Mouse (Mus musculus) CH12.LX (cell line): Measurements from ENCODE around the gene Fcgbp.

Source experiments
- CTCF ChIP-seq, 2 experiments: IDR thresholded peaks in 1 of 2; conservative IDR thresholded peaks in 1 of 2; 2 replicates each; pipeline ENCODE4 v1.5.1; 2011 to 2012; ENCODE audit warnings: low read depth in 2 of 2, low read length in 2 of 2, improper control_type of control experiment in 1 of 2, inconsistent platforms in 1 of 2, mild to moderate bottlenecking in 1 of 2, moderate library complexity in 1 of 2
- E2F4 ChIP-seq: IDR thresholded peaks from 2 replicates; pipeline ENCODE4 v1.6.1; 2011; ENCODE audit warnings: low read depth, low read length, improper control_type of control experiment; ENCODE audit not compliant: insufficient replicate concordance
- IRF4 ChIP-seq: IDR thresholded peaks from 2 replicates; pipeline ENCODE4 v1.6.1; 2014; ENCODE audit warnings: low read depth, mild to moderate bottlenecking, inconsistent platforms, low read length, improper control_type of control experiment
- JUN ChIP-seq: IDR thresholded peaks from 2 replicates; pipeline ENCODE4 v1.6.1; 2011; ENCODE audit warnings: low read depth, mild to moderate bottlenecking, low read length, improper control_type of control experiment, moderate library complexity; ENCODE audit not compliant: insufficient read depth
- NRF1 ChIP-seq: IDR thresholded peaks from 2 replicates; pipeline ENCODE4 v1.6.1; 2014; ENCODE audit warnings: low read depth, mild to moderate bottlenecking, inconsistent platforms, low read length, improper control_type of control experiment, moderate library complexity
- POLR2A ChIP-seq: IDR thresholded peaks from 2 replicates; pipeline ENCODE4 v1.6.1; 2011; ENCODE audit warnings: low read depth, mild to moderate bottlenecking, improper control_type of control experiment, low read length
- POLR2AphosphoS2 ChIP-seq: IDR thresholded peaks from 2 replicates; pipeline ENCODE4 v1.6.1; 2011; ENCODE audit warnings: low read depth, low read length, improper control_type of control experiment

GRCm38 (mm10) chr7:28050584-28050983, 20.5 kb upstream of the Fcgbp start:
- TF ChIP-seq POLR2A (no peak), POLR2AphosphoS2 (no peak), E2F4 (no peak), IRF4 (no peak), NRF1 (no peak), JUN (no peak), CTCF (conservative IDR thresholded peaks at IDR 0.05 in 1 of 2, IDR thresholded peaks at IDR 0.05 in 1 of 2; ENCODE audit: low read depth in 2 of 2, low read length in 2 of 2) (no peak)
